Mouse (Mus musculus) cortical plate, adult 2 months (tissue): ENCODE measurements at regions not wholly inside any gene's neighbourhood (a gene's known extent, or its start where the extent isn't known, plus 50 kb on each side); places are given as distances from the start of the nearest gene placed in this dataset.

Source experiments
- H3K27ac ChIP-seq: fragments of 200-500 bp; 2 replicates; pipeline ENCODE4 v1.5.1; 2012; ENCODE audit warnings: low read length, control low read depth, inconsistent platforms; ENCODE audit not compliant: insufficient read depth
- H3K4me1 ChIP-seq: fragments of 200-500 bp; 2 replicates; pipeline ENCODE4 v1.6.1; 2011; ENCODE audit warnings: low read length; ENCODE audit not compliant: control insufficient read depth, insufficient read depth
- H3K4me3 ChIP-seq: fragments of 200-500 bp; 2 replicates; pipeline ENCODE4 v1.5.1; 2011; ENCODE audit warnings: mild to moderate bottlenecking, low read length, control low read depth; ENCODE audit not compliant: insufficient read depth
- CTCF ChIP-seq: fragments of 200-500 bp; IDR thresholded peaks from 2 replicates; pipeline ENCODE4 v1.5.1; 2011; ENCODE audit warnings: mild to moderate bottlenecking, control low read depth, low read length; ENCODE audit not compliant: insufficient read depth; ENCODE audit errors: extremely low read depth
- POLR2A ChIP-seq: fragments of 200-500 bp; IDR thresholded peaks from 2 replicates; pipeline ENCODE4 v1.6.1; 2011; ENCODE audit warnings: mild to moderate bottlenecking, low read length, control low read depth; ENCODE audit not compliant: insufficient read depth; ENCODE audit errors: extremely low read depth

DNA sequence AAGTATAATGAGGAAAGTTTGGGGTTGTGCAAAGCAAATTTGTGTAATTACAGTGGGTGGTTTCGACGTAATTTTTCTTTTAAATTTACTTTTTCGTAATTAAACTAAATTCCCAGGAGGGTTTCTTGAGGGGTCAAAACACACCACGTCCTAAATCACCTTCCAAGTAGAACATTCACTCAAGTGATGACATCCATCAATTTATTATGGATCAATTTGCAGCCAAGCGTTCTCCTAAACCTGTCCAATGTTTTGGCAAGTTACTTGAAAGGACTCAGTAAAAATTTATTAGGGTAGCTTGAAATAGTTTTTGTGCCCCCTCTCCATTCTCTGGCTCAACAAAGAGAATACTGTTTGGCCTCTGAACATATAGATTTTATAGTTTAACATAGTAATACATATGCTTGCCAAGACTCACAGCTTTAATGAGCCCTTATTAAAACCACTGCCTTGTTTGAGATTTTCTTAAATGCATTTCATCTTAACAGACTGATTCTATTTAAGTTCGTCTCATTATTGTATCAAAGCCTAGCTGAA lies 94.6 kb upstream of the Robo2 start:
- Histone ChIP-seq H3K4me3 (no peak overlapping the region), H3K4me1 (no peaks in the 10 kb centered on the region), H3K27ac (no peak overlapping the region)
- no peak for TF ChIP-seq CTCF
- no peak for TF ChIP-seq POLR2A

DNA sequence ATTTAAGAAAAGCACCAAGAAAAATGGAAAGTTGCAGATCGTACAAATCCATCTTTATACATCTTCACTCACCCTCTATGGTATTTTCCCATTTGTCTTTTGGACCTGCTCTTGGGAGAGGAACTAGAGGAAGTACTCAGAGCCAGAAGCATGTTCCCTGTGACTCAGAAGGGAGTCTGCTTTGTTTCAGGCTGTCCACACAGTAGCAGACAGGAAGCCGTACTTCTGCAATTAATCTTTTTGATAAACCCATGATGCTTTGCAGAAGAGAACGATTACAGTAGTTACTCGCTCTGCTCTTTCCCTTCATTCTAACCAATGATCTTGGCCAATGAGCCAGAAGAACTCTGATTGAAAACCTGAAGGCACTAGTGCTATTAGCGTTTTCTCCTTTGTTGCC lies 92.8 kb upstream of the Robo2 start:
- H3K27ac ChIP-seq, result no peak overlapping the region
- no peaks in the 10 kb centered on the region for H3K4me1 ChIP-seq
- no peak overlapping the region for H3K4me3 ChIP-seq
- TF ChIP-seq POLR2A (no peak), CTCF (no peak)

DNA sequence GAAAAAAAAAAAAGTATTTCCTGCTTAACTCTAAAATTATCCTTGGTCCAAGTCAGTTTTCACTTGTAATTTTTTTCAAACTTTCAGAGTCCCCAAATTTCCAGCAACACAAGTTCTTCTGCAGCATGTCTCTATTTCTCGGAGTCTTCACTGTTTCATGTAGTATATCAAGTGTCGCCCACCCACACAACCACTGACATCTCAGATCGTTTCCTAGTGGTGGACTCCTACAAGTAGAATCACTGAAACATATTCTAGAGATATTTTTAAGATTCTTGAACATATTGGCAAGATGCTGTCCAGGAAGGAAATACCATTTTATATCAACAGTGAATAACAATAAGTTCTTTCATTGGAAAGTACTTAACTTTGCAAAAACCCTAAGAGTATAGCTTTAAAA lies 89.1 kb upstream of the Robo2 start:
- H3K4me1 ChIP-seq, result no peaks in the 10 kb centered on the region
- no peak for TF ChIP-seq POLR2A
- no peak for TF ChIP-seq CTCF
- H3K4me3 ChIP-seq, result no peak overlapping the region
- H3K27ac ChIP-seq, result no peak overlapping the region

DNA sequence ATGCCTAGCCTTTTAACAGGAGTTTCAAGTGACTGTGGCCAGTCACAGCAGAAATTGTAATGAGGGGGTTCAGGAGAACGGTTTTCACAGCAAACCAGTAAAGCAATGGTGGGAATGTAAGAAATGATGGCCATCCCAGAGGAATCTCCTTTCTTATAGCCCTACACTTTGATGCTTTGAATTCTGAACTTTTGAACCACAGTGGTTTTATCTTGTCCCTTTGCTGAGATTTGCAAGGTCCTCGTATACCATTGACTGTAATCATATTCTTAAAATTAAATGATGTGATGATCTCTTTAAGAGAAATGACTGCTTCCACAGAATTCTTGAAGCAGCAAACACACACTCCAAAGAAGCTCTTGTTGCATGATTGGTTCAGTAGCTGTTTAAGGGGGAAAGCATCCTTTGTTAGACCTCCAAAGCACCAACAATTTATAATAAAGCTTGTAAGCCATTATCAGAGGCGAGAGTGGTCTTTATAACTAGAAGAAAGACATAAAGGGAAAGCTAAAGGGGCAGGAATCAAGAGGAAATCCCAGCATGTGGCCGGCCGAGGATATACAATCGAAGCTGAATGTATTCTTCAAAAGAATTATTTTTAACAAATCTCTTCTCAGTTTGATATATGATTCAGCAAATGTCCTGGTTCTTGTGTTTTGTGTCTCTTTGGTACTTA lies 56.3 kb upstream of the Robo2 start:
- Histone ChIP-seq H3K4me3 (no peak overlapping the region), H3K4me1 (peaks cover 2% of the 10 kb centered on the region; the same call in 1 of the 2 replicates), H3K27ac (no peak overlapping the region)
- no peak for TF ChIP-seq CTCF
- TF ChIP-seq POLR2A, result no peak

DNA sequence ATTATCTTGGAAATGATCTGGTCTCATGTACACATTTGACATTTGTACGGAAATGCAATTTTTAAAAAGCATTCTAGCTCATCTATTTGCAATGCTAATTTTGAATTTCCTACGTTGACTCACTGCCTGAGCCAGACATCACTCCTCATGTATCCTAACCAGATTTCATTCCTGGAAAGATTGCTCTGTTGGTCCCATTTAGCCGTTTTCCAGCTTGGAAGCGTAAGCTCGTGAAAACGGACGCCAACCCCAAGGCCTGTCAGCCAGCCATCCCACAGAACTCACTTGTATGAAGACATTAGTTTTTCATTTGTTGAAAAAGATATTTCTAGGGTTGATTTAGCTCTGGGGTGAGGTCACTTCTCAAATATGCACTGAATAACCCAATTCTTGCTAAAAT lies 55.5 kb upstream of the Robo2 start:
- Histone ChIP-seq H3K4me1 (peaks cover 2% of the 10 kb centered on the region; the same call in 1 of the 2 replicates), H3K27ac (no peak overlapping the region), H3K4me3 (no peak overlapping the region)
- TF ChIP-seq POLR2A (no peak), CTCF (no peak)

DNA sequence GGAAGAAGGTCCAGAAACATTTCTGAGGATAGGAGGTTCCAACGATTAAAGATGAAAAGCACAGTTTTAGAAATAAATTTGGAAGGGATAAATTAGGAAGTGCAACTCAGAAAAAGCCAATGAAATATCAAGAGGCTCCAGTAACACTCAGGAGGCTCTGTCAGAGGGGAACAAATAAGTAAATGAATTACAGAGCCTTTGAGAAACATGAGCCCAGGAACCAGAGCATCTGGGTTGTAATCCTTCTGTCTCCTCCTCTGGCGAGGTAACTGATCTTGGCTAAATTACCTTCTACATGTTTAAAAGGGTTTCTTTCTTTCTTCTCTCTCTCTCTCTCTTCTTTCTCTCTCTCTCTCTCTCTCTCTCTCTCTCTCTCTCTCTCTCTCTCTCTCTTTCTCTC lies 53.2 kb upstream of the Robo2 start:
- Histone ChIP-seq H3K27ac (no peak overlapping the region), H3K4me1 (peaks cover 2% of the 10 kb centered on the region; the same call in 1 of the 2 replicates), H3K4me3 (no peak overlapping the region)
- TF ChIP-seq CTCF (no peak), POLR2A (no peak)

DNA sequence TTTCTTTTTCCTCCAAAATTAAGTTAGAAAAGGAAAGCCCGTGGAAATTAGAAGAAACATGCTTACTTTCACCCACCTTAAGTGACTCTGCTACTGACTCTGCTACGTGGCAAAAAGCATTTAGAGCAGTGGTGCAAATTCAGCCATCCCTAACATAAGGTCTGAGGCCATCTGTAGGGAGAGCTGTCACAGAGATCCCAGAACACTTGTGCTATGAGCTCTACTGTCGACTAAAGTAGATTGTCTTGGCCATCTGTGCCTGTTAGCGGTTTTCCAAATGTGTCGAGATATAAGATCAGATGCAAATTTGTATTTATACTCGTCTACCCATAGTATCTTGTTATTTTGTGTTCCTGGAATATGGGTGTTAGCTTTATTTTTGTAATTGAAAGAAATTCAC lies 52.7 kb upstream of the Robo2 start:
- TF ChIP-seq CTCF (no peak), POLR2A (no peak)
- H3K4me3 ChIP-seq, result no peak overlapping the region
- peaks cover 2% of the 10 kb centered on the region; the same call in 1 of the 2 replicates for H3K4me1 ChIP-seq
- no peak overlapping the region for H3K27ac ChIP-seq

DNA sequence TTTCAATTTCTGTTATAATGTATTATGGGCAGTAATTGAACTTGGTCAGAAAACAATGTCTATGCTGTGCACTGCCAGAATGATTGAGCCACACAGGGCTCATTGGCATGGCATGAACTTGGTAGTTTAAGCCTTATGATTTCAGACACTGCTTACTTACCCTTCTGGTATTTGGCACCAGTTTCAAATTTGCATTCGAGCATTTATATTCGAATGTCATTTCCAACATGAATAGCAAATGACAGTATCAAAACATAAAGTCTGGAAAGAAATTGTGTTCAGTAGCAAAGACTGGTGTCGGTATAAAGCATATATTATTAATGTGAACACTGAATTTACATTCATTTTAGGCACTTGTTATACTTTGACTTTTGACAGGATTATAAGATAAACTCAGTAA lies 50.8 kb upstream of the Robo2 start:
- no peak overlapping the region for H3K27ac ChIP-seq
- H3K4me1 ChIP-seq, result peaks cover 2% of the 10 kb centered on the region; the same call in 1 of the 2 replicates
- TF ChIP-seq POLR2A (no peak), CTCF (no peak)
- H3K4me3 ChIP-seq, result no peak overlapping the region
